Mouse (Mus musculus) heart, postnatal 36 days (tissue): Measurements from ENCODE around the gene Vrk3. TPM values are rescaled to one million over a fixed set of nuclear protein-coding genes. Genes with fewer than 3 reads are reported as not detected.
"Not testable (repeated sequence)": the region's sequence is repeated elsewhere in the genome, so short reads cannot be mapped to it uniquely, and the experiment has no call there.

Source experiments
- DNase-seq, 2 experiments: peaks; one replicate each; pipeline ENCODE4 v3.0.0; 2021 to 2022
- intact Hi-C: fragments of 180-260 bp; cut with DNase I; formaldehyde crosslinking; loops from one replicate; pipeline ENCODE4 v1.15.1; 2025
- total RNA-seq, 2 experiments: library from RNA; stranded (reverse); gene quantifications; 2 replicates each; pipeline ENCODE4 v1.2.3; 2021

Gene Vrk3
- total RNA-seq, 2 experiments from 2014 or later = 25.3 to 26.7 TPM

DNA sequence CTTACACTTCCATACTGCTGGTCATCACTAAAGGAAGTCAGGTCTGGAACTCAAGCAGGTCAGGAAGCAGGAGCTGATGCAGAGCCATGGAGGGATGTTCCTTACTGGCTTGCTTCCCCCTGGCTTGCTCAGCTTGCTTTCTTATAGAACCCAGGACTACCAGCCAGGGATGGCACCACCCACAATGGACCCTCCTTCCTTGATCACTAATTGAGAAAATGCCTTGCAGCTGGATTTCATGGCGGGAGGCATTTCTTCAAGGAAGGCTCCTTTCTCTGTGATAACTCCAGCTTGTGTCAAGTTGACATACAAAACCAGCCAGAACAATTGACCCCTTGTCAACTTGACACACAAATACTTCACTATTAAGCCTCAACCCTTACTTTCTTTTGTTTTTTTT is 2.7 kb downstream of the Vrk3 start, which contains the start of gene Zfp473:
TSS of gene Zfp473 (minus strand) at position 101 of the 400 bp plus-strand sequence.
- DNase-seq = not testable (repeated sequence)

DNA sequence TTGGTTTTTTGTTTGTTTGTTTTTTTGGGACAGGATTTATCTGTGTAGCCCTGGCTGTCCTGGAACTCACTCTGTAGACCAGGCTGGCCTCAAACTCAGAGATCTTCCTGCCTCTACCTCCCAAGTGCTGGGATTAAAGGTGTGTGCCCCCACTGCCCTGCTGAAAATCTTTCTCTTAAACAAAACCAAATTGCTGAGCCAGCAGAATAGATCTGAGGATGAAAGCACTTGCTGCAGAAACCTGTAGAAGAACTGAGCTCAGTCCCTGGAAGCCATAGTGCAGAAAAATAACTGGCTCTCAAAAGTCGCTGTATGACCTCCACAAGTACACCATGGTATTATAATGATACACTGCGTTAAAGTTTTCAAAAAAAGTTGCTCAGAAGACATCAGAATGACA is 9.0 kb downstream of the Vrk3 start:
- intact Hi-C loops = no loop called here
- no peak for DNase-seq

More for the DNA sequence above, 2.7 kb downstream of the Vrk3 start, which contains the start of gene Zfp473:
- intact Hi-C loops = loop anchor here (2.0 kb wide), 2 partner anchors 64 to 74 kb away; no protein-coding TSS in a partner anchor

DNA sequence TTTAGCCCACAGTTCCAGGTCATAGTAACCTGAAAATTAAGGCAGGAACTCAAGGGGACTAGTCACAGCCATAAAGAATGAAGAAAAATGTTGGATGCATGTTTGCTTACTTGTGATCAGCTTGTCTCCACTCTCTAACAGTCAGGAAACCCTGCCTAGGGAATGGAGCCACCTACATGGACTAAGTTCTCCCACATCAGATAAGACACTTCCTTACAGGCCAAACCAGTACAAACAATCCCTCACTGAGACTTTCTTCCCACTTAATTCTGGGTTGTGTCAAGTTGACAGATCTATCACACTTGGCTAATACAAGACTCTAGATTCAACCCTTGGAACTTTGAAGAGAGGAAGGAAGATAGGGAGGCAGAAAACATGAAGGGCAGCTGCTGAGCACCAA is 12.2 kb downstream of the Vrk3 start:
- DNase-seq = no peak
- intact Hi-C loops = no loop called here

DNA sequence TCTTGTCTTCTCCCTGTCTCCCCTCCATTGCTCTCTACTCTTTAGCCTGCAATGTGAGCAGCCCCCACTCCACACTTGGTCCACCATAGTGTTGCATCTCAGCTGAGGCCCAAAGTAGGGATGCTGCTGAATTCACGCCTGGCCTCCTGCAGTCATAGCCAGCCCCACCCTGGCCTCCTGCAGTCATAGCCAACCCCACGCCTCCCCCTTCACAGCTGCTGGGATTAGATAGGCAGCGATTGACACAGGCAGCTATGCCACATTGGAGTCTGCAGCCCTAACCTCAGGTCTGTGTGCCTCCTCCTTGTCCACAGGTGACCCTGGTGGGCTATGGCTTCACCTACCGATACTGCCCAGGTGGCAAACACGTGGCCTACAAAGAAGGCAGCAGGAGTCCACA is 19.9 kb downstream of the Vrk3 start:
- intact Hi-C loops = no loop called here
- no peak for DNase-seq

DNA sequence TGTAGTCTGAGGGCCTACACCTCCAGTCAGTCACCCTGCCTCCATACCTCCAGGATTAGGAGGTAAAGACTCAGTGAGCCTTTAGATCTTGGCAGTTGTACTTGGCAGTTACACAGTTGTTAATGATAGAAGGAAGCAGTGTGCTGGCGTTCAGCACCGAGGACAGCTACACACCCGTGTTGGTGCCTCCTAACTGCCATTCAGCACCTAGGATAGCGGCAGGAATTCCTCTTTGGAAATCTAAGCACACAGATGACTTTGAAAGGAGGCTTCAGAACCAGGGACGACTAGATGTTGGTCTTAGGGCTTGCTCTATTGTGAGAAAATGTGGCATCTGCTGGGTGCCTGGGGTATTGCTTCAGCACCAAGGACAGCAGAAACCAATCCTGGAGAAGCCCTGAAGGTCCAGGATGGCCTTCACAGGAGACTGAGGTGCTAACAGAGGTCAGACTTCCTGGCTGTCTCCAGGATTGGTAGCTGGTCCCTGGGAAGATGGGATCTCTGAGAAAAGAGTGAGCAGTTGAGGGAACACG is 21.9 kb downstream of the Vrk3 start:
- DNase-seq = peak; percentile 70 to 72
- intact Hi-C loops = loop anchor here (5.0 kb wide), 1 partner anchor 42 kb away; no protein-coding TSS in a partner anchor

DNA sequence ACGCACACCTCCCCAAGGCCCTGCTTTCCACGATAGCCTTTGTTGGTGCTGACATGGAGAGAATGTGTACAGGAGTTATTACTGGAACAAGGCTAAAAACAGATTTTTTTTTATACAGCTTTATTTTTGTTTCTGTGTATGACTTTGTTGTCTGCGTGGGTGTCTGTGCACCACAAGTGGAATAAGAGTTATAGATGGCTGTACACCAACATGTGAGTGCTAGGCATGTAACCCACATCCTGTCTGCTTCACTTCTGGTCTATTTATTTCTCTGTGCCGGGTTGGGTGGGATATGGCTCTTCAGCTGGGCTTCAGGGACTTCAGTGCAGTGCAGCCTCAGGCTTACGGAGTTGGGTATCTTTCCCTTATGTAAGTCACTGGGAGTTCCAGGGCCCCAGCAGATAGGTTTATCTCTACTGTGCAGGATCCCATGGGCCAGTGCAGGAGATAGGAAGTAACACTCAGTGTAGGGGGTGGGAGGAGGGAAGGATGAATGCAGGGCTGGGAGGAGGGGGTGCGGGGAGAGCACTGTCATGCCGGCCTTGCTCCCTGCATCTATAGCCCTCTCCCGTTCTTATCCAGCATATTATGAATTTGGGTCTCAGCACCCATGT is 24.5 kb downstream of the Vrk3 start:
- no peak for DNase-seq
- intact Hi-C loops = loop anchor here (5.0 kb wide), 1 partner anchor 40 kb away; no protein-coding TSS in a partner anchor

DNA sequence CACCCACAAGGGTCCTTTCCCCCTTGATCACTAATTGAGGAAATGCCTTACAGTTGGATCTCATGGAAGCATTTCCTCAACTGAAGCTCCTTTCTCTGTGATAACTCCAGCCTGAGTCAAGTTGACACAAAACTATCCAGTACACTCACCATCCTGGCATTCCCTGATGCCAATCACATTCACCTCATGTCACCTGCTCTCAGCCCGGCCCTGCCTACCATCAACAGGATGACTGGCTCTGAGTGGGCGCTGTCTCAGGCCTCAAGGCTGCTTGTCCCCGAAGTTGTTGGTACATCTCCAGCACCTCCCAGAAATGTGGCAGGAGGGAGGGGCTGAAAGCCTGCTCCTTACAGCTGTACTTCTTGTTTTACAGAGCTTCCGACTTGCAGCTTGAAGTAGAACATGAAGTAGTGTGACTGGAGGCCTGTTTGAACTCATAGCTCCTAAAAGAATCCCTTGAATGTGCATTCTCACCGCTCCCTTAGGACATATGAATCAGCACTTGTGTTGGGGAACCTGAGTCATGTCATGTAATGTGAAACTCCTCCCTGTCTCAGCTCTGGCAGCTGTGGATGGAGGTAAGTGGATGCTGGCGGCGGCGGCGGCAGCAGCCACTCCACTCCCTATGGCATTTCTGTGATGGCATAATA is 28.8 kb downstream of the Vrk3 start:
- intact Hi-C loops = no loop called here
- no peak for DNase-seq

DNA sequence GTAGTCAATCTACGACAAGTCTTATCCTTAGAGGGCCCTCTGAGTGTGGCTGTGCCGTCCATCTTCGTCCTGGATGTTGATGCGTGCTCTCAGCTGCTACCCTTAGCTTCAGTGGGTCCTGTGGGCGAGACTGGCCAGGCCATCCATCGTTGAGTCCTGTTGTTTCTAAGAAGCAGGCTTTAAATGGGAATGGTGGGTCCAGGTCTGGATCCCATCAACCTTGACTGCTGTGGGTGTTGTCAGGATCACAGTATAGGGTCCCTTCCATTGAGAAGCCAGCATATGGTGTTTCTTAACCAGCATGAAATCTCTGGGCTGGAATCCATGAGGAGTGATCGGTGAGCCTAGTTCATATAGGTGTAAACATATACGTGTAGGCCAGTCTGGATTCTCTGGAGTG is 31.9 kb downstream of the Vrk3 start:
- no peak for DNase-seq
- intact Hi-C loops = no loop called here

DNA sequence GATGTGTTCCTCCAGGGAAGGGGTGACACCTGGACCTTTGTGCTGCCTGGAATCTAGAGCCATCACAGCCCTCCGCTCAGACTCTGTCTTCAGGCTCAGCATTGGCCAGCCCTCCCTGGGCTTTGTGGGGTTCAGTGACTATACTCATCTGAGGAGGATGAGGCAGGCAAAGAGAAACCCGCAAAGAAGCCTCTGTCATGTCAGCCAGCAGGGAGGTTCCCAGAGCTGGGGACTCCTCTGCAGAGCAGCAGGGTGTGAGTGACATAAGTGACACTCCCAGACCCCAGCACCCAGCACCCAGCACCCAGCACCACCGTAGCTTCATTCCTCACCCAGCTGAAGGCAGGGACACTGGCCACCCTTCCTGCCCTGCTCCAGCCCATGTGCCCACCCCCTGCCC is 41.3 kb downstream of the Vrk3 start:
- intact Hi-C loops = no loop called here
- no peak for DNase-seq

DNA sequence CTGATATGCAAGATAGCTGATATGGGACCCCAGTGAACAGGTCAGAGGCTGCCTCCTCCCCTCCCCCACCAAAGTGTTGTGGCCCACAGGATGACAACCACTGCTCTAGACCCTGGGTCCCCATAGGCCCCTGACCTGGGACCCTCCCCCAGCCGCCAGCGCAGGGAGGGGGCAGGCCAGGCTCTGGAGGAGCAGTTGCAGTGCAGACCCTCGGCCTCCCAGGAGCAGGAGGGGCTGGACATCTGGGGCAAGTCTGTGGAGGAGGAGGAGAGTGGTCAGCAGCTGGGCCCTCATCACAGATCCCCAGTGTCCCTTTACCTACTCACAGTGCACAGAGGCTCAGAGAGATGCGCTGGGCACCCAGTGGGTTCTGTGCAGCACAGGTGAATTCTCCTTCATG is 41.9 kb downstream of the Vrk3 start:
- DNase-seq = no peak
- intact Hi-C loops = no loop called here

DNA sequence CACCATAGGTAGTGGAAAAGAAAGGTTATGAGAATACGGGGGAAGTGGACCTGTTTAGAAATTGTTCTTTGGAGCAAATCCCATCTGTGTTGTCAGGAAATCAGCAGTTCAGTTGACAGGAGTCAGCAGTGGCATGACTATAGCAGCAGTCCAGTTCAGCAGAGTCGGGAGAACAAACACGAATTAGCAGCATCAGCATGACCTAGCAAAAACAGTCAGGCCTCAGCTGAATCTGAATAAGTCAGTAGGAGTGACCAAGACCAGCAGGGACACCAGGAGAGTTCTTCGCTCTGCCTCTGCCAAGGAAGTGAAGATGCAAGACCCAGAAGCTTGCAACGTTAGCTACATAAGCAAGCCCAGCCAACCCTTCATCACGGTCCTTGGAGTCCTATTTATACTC is 44.6 kb downstream of the Vrk3 start:
- no peak for DNase-seq
- intact Hi-C loops = no loop called here

DNA sequence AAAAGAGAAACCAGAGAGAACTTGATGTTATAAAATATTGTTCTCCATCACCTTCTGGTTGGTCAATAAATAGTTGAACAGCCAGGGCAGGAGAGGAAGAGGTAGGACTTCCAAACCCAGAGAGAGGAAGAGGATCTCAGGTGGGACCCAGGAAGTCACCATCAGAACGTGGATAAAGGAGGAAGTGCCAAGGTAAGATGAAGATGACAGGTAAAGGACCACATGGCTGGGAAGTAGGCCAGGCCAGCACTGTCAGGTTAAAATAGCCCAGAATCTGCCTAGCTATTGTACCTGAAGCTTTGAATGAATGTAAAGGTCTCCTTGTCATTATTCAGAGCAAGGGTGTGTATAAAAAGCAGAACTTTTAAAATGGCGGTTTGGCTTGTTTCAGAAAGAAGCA is 60.7 kb downstream of the Vrk3 start:
- intact Hi-C loops = no loop called here
- DNase-seq = no peak

DNA sequence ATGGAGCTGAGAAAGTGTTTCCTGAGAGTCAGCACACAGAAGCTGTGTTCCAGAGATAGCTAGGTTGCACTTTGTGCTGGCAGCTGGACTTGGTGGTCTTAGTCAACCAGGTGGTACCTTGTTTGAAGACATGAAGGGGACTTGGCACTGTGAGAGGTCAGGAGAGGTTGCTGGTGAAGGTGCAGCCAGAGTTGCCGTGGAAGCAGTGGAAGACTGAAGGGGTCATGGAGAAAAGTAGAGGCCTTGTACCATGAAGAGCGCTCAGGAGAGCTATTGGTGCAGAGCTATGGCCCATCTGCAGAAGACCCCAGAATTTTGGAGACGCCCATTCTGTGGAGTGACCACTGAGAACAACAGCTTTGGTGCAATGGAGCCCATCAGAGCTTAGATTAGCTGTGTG is 61.3 kb downstream of the Vrk3 start:
- DNase-seq = no peak
- intact Hi-C loops = no loop called here

DNA sequence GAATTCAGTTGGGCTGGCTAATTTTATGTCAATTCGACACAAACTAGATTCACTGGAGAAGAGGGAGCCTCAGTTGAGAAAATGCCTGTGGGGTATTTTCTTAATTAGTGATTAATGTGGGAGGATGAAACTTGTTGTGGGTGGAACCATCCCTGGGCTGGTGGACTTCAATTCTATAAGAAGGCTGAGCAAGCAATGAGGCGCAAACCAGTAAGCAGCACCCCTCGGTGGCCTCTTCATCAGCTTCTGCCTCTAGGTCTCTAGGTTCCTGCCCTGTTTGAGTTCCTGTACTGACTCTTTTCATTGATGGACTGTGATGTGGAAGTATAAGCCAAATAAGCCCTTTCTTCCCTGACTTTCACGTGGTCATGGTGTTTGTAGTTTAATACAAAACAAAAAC is 62.2 kb downstream of the Vrk3 start:
- intact Hi-C loops = loop anchor here (5.0 kb wide), 1 partner anchor 38 kb away; no protein-coding TSS in a partner anchor
- no peak for DNase-seq

DNA sequence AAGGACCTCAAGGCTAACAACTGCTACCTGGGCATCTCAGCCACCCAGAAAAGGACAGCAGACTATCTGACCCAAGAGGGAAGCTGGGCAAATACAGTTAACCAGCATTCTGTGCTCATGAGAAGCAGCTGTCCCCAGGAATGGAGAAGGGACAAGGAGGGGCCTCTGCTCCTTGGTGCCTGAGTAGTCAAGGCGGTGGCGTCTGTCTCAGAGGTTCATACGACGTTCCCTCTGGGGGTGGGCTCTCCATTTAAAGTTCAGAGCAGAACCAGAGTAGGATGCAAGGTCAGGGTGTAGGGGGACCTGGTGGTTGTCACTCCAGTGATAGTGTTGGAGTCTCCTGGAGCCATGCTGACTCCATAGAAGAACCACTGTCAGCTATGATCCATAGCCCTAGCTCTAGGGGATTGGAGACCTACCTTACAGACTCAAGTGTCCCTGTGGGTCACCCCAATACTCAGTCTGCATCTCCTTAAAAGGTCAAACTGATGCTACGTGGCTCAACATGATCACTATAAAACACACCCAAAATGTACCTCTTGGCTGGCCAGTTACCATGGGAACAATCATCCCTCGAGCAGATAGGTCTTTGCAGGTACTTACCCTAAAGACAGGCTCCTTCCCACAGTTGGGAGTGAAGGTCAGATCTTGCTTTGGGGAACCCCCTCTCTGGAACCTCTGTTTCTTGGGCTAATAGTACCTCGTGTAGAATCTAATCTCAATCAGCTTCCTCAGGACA is 62.8 kb downstream of the Vrk3 start:
- intact Hi-C loops = loop anchor here (5.0 kb wide), 1 partner anchor 39 kb away; no protein-coding TSS in a partner anchor
- no peak for DNase-seq

DNA sequence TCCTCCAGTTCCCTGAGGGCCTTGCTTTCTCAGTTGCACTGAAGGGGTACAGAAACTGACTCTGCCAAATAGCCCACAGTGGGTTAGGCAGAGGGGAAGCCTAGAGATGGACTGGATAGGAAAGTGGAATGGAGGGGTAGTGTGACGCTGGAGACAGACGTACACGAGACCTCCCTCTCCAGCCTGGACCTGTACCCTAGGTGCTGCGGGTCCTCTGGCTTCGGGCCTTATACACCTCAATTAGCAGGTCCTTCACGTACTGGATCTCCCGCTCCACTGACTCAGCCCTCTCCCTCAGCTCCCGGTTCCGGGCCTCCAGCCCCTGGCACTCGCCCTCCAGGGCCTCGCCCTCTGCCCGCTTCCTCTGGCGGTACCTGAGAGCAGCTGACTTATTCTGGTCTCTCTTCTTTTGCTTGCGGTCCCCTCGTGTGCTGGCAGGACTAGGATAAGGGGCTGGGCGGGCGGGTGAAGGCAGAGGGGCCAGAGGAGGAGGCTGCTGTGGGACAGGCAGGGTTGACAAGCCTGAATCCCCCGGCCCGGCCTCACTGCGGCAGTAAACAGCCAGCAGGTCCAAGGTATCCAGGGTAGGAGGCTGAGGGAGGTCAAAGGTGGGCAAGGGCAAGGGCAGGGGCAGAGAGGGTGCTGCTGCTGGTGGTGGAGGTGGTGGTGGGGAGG is 64.6 kb downstream of the Vrk3 start:
- no peak for DNase-seq
- intact Hi-C loops = loop anchor here (5.0 kb wide), 1 partner anchor 40 kb away; no protein-coding TSS in a partner anchor

DNA sequence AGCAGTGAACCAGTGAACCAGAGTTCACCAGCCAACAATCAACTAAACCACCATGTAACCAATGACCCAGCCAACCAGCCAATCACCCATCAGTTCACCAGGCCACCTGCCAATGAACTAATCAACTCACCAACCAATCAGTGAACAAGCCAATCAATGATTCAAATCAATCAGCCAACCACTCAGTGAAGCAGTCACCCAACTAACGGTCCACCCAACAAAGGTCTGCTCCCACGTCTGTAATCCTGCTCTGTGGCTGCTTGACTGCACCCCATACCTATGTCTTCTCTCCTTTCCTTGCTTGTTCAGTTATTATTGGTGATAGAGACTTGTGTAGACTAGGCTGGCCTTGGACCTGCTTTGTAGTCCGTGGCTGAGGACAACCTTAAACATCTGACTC is 65.8 kb downstream of the Vrk3 start:
- DNase-seq = no peak
- intact Hi-C loops = loop anchor here (2.0 to 5.0 kb wide), 2 partner anchors 42 to 63 kb away; partner anchors contain the start of gene Zfp473

DNA sequence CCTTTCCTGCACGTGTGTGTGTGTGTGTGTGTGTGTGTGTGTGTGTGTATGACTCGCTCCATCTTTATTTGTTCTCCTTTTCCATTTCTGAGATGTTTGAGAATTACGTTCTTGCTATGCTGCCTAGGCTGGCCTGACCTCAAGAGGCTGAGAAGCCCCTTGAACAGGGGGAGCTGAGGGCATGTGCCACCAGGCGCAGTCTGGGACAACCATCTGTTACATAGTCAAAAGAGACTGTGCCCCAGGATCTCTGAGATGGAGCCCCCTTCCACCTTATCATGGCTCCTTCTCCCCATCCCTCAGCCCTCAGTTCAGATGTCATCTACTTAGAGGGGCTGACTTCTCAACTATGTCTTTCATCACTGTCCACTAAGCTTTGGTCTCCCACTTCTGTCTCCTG is 66.2 kb downstream of the Vrk3 start:
- DNase-seq = no peak
- intact Hi-C loops = loop anchor here (2.0 to 5.0 kb wide), 2 partner anchors 42 to 64 kb away; partner anchors contain the start of gene Zfp473

DNA sequence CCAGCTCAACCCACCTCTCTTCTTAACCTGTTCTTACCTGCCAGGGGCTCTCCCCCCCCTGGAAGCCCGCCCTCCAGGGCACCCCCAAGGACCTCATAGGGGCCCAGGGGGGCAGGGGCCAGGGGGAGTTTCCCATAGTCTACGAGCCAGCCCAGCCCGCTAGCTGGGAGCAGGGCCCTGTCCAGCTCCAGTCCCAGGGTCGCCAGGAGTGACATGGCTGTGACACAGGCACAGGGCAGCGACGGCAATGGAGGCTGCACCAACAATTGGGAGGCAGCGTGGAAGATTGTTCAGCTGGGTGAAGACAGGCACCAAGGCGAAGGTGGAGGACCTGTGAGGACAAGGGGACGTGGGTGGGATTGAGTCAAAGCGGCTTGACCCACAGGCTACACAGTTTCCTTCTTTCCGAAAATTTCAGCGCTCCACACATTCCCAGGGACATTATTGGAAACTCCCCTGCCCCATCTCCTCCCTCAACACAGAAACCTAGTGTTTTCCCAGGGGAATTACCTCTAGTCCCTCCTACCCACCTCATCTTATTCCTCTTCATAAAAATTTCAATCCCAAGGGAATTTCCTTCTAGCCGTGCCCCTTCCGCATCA is 66.8 kb downstream of the Vrk3 start:
- intact Hi-C loops = loop anchor here (2.0 to 5.0 kb wide), 2 partner anchors 43 to 64 kb away; partner anchors contain the start of gene Zfp473
- DNase-seq = no peak
